ENCODE assay signal across 28 mouse cellular contexts in the genomic region with DNA sequence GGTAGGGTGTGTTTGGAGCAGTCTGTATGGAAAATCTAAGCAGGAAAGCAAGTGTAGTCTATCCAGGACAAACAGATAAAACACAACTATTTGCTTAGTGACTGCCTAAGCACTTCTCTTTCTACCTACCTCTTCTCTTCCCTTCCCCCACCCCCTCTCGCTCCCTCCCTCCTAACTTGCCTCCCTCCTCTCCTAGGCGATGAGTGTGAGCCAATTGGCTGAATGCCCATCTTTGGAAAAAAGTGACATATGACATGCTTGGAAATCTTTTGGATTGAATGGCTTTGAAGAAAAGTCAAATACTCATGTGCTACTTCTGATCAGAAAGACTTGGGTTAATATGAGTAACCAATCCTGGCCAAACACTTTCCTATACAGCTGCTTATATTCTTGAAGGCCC. TPM values are rescaled to one million over a fixed set of nuclear protein-coding genes. Genes with fewer than 3 reads are reported as not detected.
DNase-seq lines count a peak whose midpoint lies in the region; ATAC-seq lines count a peak whose summit lies in the region.
"Had no signal": no experiment of that assay in that cellular context is flagged by ENCODE, and none has a peak within 500 bp of the region (broad histone marks: within the 10 kb centered on the region; RNA-seq: fewer than 3 reads in every experiment).

No protein-coding gene starts in this region.

- no peak overlapping the region for H3K27ac ChIP-seq in forebrain, embryonic 13.5 days
- no peak overlapping the region for H3K27ac ChIP-seq in forebrain, embryonic 16.5 days (ENCODE audit: low read length)
- H3K27ac ChIP-seq in lung, embryonic 16.5 days (ENCODE audit: low read length): no peak overlapping the region
- H3K27ac ChIP-seq: embryonic facial prominence, embryonic 10.5 days; embryonic facial prominence, embryonic 15.5 days; forebrain, embryonic 15.5 days; gastrocnemius, adult 2 months; hindbrain, embryonic 14.5 days; liver, embryonic 15.5 days; neural tube, embryonic 12.5 days had no signal

- 38% methylated on average over 2 of the region's 2 CpGs for WGBS in forebrain, embryonic 13.5 days
- WGBS in forebrain, embryonic 16.5 days: 10% methylated on average over 2 of the region's 2 CpGs
- 25% methylated on average over 2 of the region's 2 CpGs for WGBS in lung, embryonic 16.5 days

- H3K9me3 ChIP-seq in forebrain, embryonic 13.5 days (replicated peaks): no peaks in the 10 kb centered on the region
- no peaks in the 10 kb centered on the region for H3K9me3 ChIP-seq in forebrain, embryonic 16.5 days (ENCODE audit: control insufficient read depth, low read length)
- no peaks in the 10 kb centered on the region for H3K9me3 ChIP-seq in lung, embryonic 16.5 days (ENCODE audit: control insufficient read depth, low read length)
- H3K9me3 ChIP-seq: embryonic facial prominence, embryonic 10.5 days; embryonic facial prominence, embryonic 15.5 days; forebrain, embryonic 15.5 days; heart, embryonic 12.5 days; liver, embryonic 15.5 days; neural tube, embryonic 12.5 days had no signal

- ATAC-seq in forebrain, embryonic 13.5 days: peak; percentile 33; the same call in 1 of the 2 replicates
- ATAC-seq in forebrain, embryonic 16.5 days: no peak
- 0 out of 2 replicates have a peak, but pooled peaks have one; percentile 31 for ATAC-seq in lung, embryonic 16.5 days (ENCODE audit: low read depth)
- ATAC-seq: forebrain, embryonic 15.5 days; inflammation-experienced regulatory T-cells, adult 6 months had no signal

- H3K36me3 ChIP-seq in forebrain, embryonic 13.5 days (ENCODE audit: poor library complexity, severe bottlenecking): no peaks in the 10 kb centered on the region
- H3K36me3 ChIP-seq in forebrain, embryonic 16.5 days (ENCODE audit: control insufficient read depth, insufficient read depth): no peaks in the 10 kb centered on the region
- H3K36me3 ChIP-seq in lung, embryonic 16.5 days (ENCODE audit: control insufficient read depth, insufficient read depth, low read length): no peaks in the 10 kb centered on the region
- H3K36me3 ChIP-seq: embryonic facial prominence, embryonic 10.5 days; embryonic facial prominence, embryonic 15.5 days; forebrain, embryonic 15.5 days; heart, embryonic 12.5 days; liver, embryonic 15.5 days; neural tube, embryonic 12.5 days had no signal

- no peak overlapping the region for H3K4me3 ChIP-seq in forebrain, embryonic 13.5 days
- H3K4me3 ChIP-seq in forebrain, embryonic 16.5 days (replicated peaks; ENCODE audit: low read length): no peak overlapping the region
- H3K4me3 ChIP-seq in lung, embryonic 16.5 days (ENCODE audit: low read length): no peak overlapping the region
- H3K4me3 ChIP-seq: embryonic facial prominence, embryonic 10.5 days; embryonic facial prominence, embryonic 15.5 days; forebrain, embryonic 15.5 days; gastrocnemius, adult 2 months; heart, embryonic 12.5 days; liver, embryonic 15.5 days; neural tube, embryonic 12.5 days had no signal

- peaks cover 15% of the 10 kb centered on the region; the same call in 1 of the 2 replicates for H3K4me1 ChIP-seq in forebrain, embryonic 13.5 days
- no peaks in the 10 kb centered on the region; the same call in 1 of the 2 replicates for H3K4me1 ChIP-seq in forebrain, embryonic 16.5 days (replicated peaks; ENCODE audit: control insufficient read depth, insufficient read depth, low read length)
- H3K4me1 ChIP-seq in lung, embryonic 16.5 days (replicated peaks; ENCODE audit: control insufficient read depth, insufficient read depth, low read length): no peaks in the 10 kb centered on the region
- H3K4me1 ChIP-seq: embryonic facial prominence, embryonic 15.5 days; heart, embryonic 12.5 days; liver, embryonic 15.5 days; neural tube, embryonic 12.5 days had no signal

- DNase-seq in lung, postnatal 25 days (ENCODE audit: low spot score): no peak
- peak; percentile 59 for DNase-seq in Muller cell, postnatal 12 days (ENCODE audit: inconsistent ontology term)
- no peak for DNase-seq in spleen, postnatal 4 days (ENCODE audit: low spot score in 2 of 2)
- DNase-seq: adrenal gland, adult 2 months; B cell, adult 2 months; cerebellum, adult 11 months; cerebellum, postnatal 25 days; gastrocnemius, adult 2 months; gastrocnemius, postnatal 36 days; heart, adult 18-20 months; heart, postnatal 4 days; kidney, adult 11 months; kidney, postnatal 14 days; layer of hippocampus, adult 9-11 months; liver; lung, postnatal 10 days; midbrain, embryonic 14.5 days had no signal

- H3K9ac ChIP-seq in forebrain, embryonic 13.5 days: no peak overlapping the region
- no peak overlapping the region for H3K9ac ChIP-seq in forebrain, embryonic 16.5 days (replicated peaks; ENCODE audit: low read depth, low read length)
- no peak overlapping the region for H3K9ac ChIP-seq in lung, embryonic 16.5 days (ENCODE audit: low read length)
- H3K9ac ChIP-seq: embryonic facial prominence, embryonic 15.5 days; forebrain, embryonic 15.5 days; heart, embryonic 12.5 days; hindbrain, embryonic 14.5 days; liver, embryonic 15.5 days; neural tube, embryonic 12.5 days had no signal

- H3K4me2 ChIP-seq in forebrain, embryonic 13.5 days: no peak overlapping the region
- H3K4me2 ChIP-seq in forebrain, embryonic 16.5 days (ENCODE audit: low read length): no peak overlapping the region
- H3K4me2 ChIP-seq in lung, embryonic 16.5 days (ENCODE audit: low read depth, low read length): no peak overlapping the region
- H3K4me2 ChIP-seq: embryonic facial prominence, embryonic 15.5 days; forebrain, embryonic 15.5 days; heart, embryonic 12.5 days; hindbrain, embryonic 14.5 days; liver, embryonic 15.5 days; neural tube, embryonic 12.5 days had no signal

- no peaks in the 10 kb centered on the region for H3K27me3 ChIP-seq in forebrain, embryonic 13.5 days
- H3K27me3 ChIP-seq in forebrain, embryonic 16.5 days (replicated peaks; ENCODE audit: control insufficient read depth, insufficient read depth, low read length): no peaks in the 10 kb centered on the region
- H3K27me3 ChIP-seq in lung, embryonic 16.5 days (ENCODE audit: control insufficient read depth, insufficient read depth, low read depth, low read length): no peaks in the 10 kb centered on the region
- H3K27me3 ChIP-seq: embryonic facial prominence, embryonic 15.5 days; forebrain, embryonic 15.5 days; liver, embryonic 15.5 days; neural tube, embryonic 12.5 days had no signal

RNA-seq across cellular contexts. Expression of a gene that starts 36.6 kb away (rescaled TPM):
- 87.1 and 92.7 TPM in 2 replicates for polyA plus RNA-seq in forebrain, embryonic 13.5 days (2015; fragmentation: Nextera tagmentation; extraction: Ambion mirVana)
- polyA plus RNA-seq in forebrain, embryonic 16.5 days (2015; fragmentation: Nextera tagmentation; extraction: Ambion mirVana): 39.9 and 42.2 TPM in 2 replicates
- 0.16 TPM in 1 of 2 replicates, not detected in the other for polyA plus RNA-seq in lung, embryonic 16.5 days (2015; fragmentation: Nextera tagmentation; extraction: Ambion mirVana)
- polyA plus RNA-seq: adrenal gland, adult 2 months; liver, embryonic 15.5 days had no signal

Comparison
In these comparisons a context has a peak if more than half of its experiments do, and no peak if none do; other contexts are left out.
1. RNA of a gene that starts 36.6 kb away (polyA plus RNA-seq): 87.1 to 92.7 TPM in forebrain, embryonic 13.5 days and 39.9 to 42.2 TPM in forebrain, embryonic 16.5 days; 0.16 TPM in lung, embryonic 16.5 days; every median in the first group is over 10 times any median in the second.